49 mouse cellular contexts compared by ENCODE assay signal in the genomic region with DNA sequence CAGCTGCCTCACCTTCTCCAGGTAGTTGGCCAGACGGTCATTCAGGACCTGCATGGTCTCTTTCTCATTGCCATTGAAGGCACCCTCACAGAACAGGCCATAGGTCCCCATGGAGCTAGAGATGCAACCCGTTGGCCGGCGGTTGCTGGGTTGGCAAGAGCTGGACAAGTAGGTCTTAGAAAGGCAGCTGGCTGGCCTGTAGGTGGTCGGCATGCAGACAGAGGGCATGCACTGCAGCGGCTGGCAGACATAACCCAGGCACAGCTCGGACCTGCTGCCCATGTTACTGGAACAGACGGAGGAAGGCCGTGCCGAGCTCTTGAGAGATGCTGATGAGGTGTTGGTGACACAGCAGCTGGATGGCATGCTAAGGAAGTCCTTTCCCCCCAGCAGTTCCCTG. TPM values are rescaled to one million over a fixed set of nuclear protein-coding genes. Genes with fewer than 3 reads are reported as not detected.
"Had no signal": no experiment of that assay in that cellular context is flagged by ENCODE, and none has a peak within 500 bp of the region (broad histone marks: within the 10 kb centered on the region; RNA-seq: fewer than 3 reads in every experiment).

A gene (minus strand): TSS at position 366 of the 400 bp plus-strand sequence.

- DNase-seq: heart, postnatal 10 days; heart, postnatal 14 days; heart, postnatal 36 days; heart, postnatal 4 days; kidney, adult 11 months; kidney, adult 18-20 months; kidney, adult 2 months; kidney, adult 8-10 months; kidney, adult 9 months; kidney, postnatal 10 days; kidney, postnatal 14 days; kidney, postnatal 25 days; kidney, postnatal 36 days; kidney, postnatal 4 days; layer of hippocampus, postnatal 36 days had no signal

- H3K4me1 ChIP-seq: heart, embryonic 10.5 days; heart, embryonic 12.5 days; heart, embryonic 13.5 days; heart, embryonic 15.5 days; hindbrain, embryonic 10.5 days; hindbrain, embryonic 12.5 days; hindbrain, embryonic 13.5 days; hindbrain, embryonic 15.5 days; intestine, embryonic 15.5 days; kidney, embryonic 15.5 days had no signal

- H3K4me3 ChIP-seq: heart, embryonic 10.5 days; heart, embryonic 12.5 days; heart, embryonic 13.5 days; heart, embryonic 15.5 days; hindbrain, embryonic 10.5 days; hindbrain, embryonic 12.5 days; hindbrain, embryonic 13.5 days; hindbrain, embryonic 15.5 days; intestine, embryonic 15.5 days; kidney, embryonic 15.5 days; layer of hippocampus, adult 2 months had no signal

RNA-seq across cellular contexts. Expression of the gene that starts here (rescaled TPM):
- total RNA-seq: heart, postnatal 10 days; heart, postnatal 14 days; heart, postnatal 25 days; heart, postnatal 36 days; heart, postnatal 4 days; hematopoietic stem cell, adult 5-6 weeks; hindbrain, postnatal 0 days; layer of hippocampus, adult 18-20 months; layer of hippocampus, adult 2 months; layer of hippocampus, adult 8-10 months; layer of hippocampus, postnatal 10 days; layer of hippocampus, postnatal 14 days; layer of hippocampus, postnatal 25 days; layer of hippocampus, postnatal 36 days; left cerebral cortex, adult 18-20 months had no signal
- polyA plus RNA-seq: heart, embryonic 10.5 days; heart, embryonic 11.5 days; heart, embryonic 12.5 days; heart, embryonic 13.5 days; heart, embryonic 14.5 days; heart, embryonic 15.5 days; heart, embryonic 16.5 days; heart, postnatal 0 days; hindbrain, embryonic 10.5 days; hindbrain, embryonic 11.5 days; hindbrain, embryonic 12.5 days; hindbrain, embryonic 13.5 days; hindbrain, embryonic 14.5 days; hindbrain, embryonic 15.5 days; hindbrain, embryonic 16.5 days; hindbrain, postnatal 0 days; inflammation-experienced regulatory T-cells, adult 6 months; intestine, embryonic 14.5 days; intestine, embryonic 16.5 days; intestine, postnatal 0 days; kidney, adult 2 months; kidney, embryonic 14.5 days; kidney, embryonic 15.5 days; kidney, embryonic 16.5 days; kidney, postnatal 0 days had no signal
